Mouse (Mus musculus) forebrain, postnatal 0 days (tissue): ENCODE results near the gene Lysmd4. TPM values are rescaled to one million over a fixed set of nuclear protein-coding genes. Genes with fewer than 3 reads are reported as not detected.

Experiments used
- ATAC-seq: fragments of 200-750 bp; cut with Nextera tagmentation; 2 replicates; pipeline ENCODE4 v1.8.0; 2017; ENCODE audit warnings: mild to moderate bottlenecking, moderate library complexity
- DNase-seq: peaks from one replicate; pipeline ENCODE4 v3.0.0-alpha.2; 2015
- H3K27ac ChIP-seq: fragments of 300-500 bp; sonication (generic); 2 replicates; pipeline ENCODE4 v1.5.1; 2014; ENCODE audit warnings: low read depth, mild to moderate bottlenecking, antibody characterized with exemption, low read length, moderate library complexity, mixed read lengths
- H3K27me3 ChIP-seq: fragments of 300-500 bp; sonication (generic); 2 replicates; pipeline ENCODE4 v1.6.1; 2014; ENCODE audit warnings: mild to moderate bottlenecking, low read length, mixed read lengths; ENCODE audit not compliant: insufficient read depth
- H3K36me3 ChIP-seq: fragments of 300-500 bp; sonication (generic); 2 replicates; pipeline ENCODE4 v1.6.1; 2014; ENCODE audit warnings: mild to moderate bottlenecking, moderate library complexity; ENCODE audit not compliant: insufficient read depth
- H3K4me1 ChIP-seq: fragments of 300-500 bp; sonication (generic); 2 replicates; pipeline ENCODE4 v1.6.1; 2014; ENCODE audit warnings: antibody characterized with exemption; ENCODE audit not compliant: insufficient read depth
- H3K4me2 ChIP-seq: fragments of 300-500 bp; sonication (generic); 2 replicates; pipeline ENCODE4 v1.6.1; 2014; ENCODE audit warnings: low read depth, mild to moderate bottlenecking, moderate library complexity
- H3K4me3 ChIP-seq: fragments of 300-500 bp; sonication (generic); 2 replicates; pipeline ENCODE4 v1.5.1; 2014; ENCODE audit warnings: low read depth, low read length, mixed read lengths
- H3K9ac ChIP-seq: fragments of 300-500 bp; sonication (generic); 2 replicates; pipeline ENCODE4 v1.6.1; 2014; ENCODE audit warnings: mild to moderate bottlenecking
- H3K9me3 ChIP-seq: fragments of 300-500 bp; sonication (generic); 2 replicates; pipeline ENCODE4 v1.6.1; 2016; ENCODE audit warnings: low read length
- CTCF ChIP-seq: sonication (generic); IDR thresholded peaks from 2 replicates; pipeline ENCODE4 v1.5.1; 2016; ENCODE audit warnings: antibody characterized with exemption, control low read depth, low read depth
- WGBS: fragments of 180-500 bp; shearing (Covaris S2); extraction: QIAGEN DNeasy Blood & Tissue Kit; methylation state at CpG from one replicate; pipeline ENCODE4 v1.1.7; 2014; 5-methylcytosine and 5-hydroxymethylcytosine counted together
- polyA plus RNA-seq: library from polyadenylated mRNA; unstranded; fragments of >200 nt; fragmentation: Nextera tagmentation; extraction: Ambion mirVana; gene quantifications from 2 replicates; pipeline ENCODE4 v1.2.1, GENCODE M21; 2015
- total RNA-seq: library from RNA; depleted of rRNA; stranded (reverse); fragments of >200 nt; gene quantifications from 2 replicates; pipeline ENCODE4 v1.2.3, GENCODE M21; 2014

The Lysmd4 gene
- total and polyA plus RNA-seq, 2 experiments from 2014 or later = 40.7 to 44.9 TPM

GRCm38 (mm10) chr7:67217025-67217424 lies 5.3 kb upstream of the Lysmd4 start:
- H3K27ac ChIP-seq = no peak overlapping the region
- no peak overlapping the region for H3K4me3 ChIP-seq
- no peaks in the 10 kb centered on the region for H3K36me3 ChIP-seq
- peaks cover 2% of the 10 kb centered on the region; the same call in 1 of the 2 replicates for H3K4me1 ChIP-seq
- DNase-seq (no peak), ATAC-seq (no peak)
- WGBS = 66% methylated on average over 3 of the region's 3 CpGs
- no peak overlapping the region for H3K9ac ChIP-seq
- H3K9me3 ChIP-seq = no peaks in the 10 kb centered on the region
- H3K27me3 ChIP-seq = no peaks in the 10 kb centered on the region
- peak; percentile 74 for TF ChIP-seq CTCF
- no peak overlapping the region for H3K4me2 ChIP-seq

DNA sequence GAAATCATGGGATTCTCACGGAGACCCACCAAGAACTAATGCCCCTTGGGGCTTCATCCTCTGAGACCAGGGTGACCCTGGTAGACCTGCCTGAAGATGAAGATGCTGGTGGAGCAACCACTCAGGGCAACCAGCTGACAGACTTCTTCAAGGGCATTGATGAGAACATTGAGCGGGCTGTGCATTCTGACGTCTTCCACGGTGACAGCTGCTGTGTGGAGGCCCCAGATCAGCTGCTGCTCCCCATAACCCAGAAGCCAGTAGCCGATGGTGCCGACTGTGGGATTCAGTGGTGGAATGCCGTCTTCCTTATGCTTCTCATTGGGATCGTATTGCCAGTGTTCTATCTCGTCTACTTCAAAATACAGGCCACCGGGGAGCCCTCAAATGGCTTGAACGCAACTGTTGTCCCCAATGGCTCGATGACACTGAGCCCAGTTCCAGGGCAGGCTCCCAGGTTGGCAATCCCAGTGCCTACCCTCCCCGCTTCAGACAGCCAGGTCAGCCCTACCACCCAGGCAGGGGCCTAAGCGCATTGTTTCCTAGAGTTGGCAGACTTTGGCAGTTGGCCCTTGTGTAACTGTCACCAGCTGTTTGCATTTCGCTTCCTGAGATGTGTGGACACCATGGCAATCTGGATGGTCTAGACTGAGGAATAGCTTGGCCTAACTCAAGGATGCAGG lies 3.7 kb downstream of the Lysmd4 start:
- H3K4me3 ChIP-seq = no peak overlapping the region
- no peak overlapping the region for H3K27ac ChIP-seq
- H3K9me3 ChIP-seq = no peaks in the 10 kb centered on the region
- peaks cover 14% of the 10 kb centered on the region; the same call in 1 of the 2 replicates for H3K36me3 ChIP-seq
- no peaks in the 10 kb centered on the region for H3K27me3 ChIP-seq
- TF ChIP-seq CTCF = no peak
- peaks cover 25% of the 10 kb centered on the region for H3K4me1 ChIP-seq
- ATAC-seq = no peak
- no peak overlapping the region for H3K4me2 ChIP-seq
- WGBS = 93% methylated on average over 15 of the region's 15 CpGs
- H3K9ac ChIP-seq = no peak overlapping the region
- DNase-seq = no peak

GRCm38 (mm10) chr7:67227538-67227937 lies 5.2 kb downstream of the Lysmd4 start:
- peaks cover 21% of the 10 kb centered on the region for H3K4me1 ChIP-seq
- H3K9me3 ChIP-seq = no peaks in the 10 kb centered on the region
- no peak overlapping the region for H3K4me2 ChIP-seq
- H3K27me3 ChIP-seq = no peaks in the 10 kb centered on the region
- peaks cover 17% of the 10 kb centered on the region for H3K36me3 ChIP-seq
- no peak for TF ChIP-seq CTCF
- no peak overlapping the region for H3K9ac ChIP-seq
- H3K27ac ChIP-seq = no peak overlapping the region
- WGBS = 64% methylated on average over 1 of the region's 1 CpGs
- H3K4me3 ChIP-seq = no peak overlapping the region
- no peak for ATAC-seq
- DNase-seq = no peak

DNA sequence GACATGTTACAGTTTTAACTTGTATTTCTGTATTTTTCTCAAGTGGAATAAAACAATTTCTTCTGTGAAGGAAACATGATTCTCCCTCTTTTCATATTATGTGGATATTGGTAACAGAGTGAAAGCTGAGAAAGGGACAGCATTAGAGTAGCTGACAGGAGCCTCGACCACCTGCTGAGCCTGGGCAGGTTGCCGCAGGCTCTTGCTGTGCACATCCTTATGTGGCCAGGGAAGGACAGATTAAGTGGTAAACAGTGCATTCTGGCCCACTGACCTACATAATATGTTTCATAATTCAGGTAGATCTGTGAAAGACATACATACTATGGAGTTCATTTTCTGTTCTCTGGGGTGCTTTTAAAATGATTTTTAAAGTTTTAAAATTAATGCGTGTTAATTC lies 6.0 kb downstream of the Lysmd4 start:
- Histone ChIP-seq H3K27me3 (no peaks in the 10 kb centered on the region), H3K36me3 (peaks cover 17% of the 10 kb centered on the region), H3K4me3 (no peak overlapping the region), H3K4me1 (peaks cover 13% of the 10 kb centered on the region), H3K27ac (no peak overlapping the region), H3K9ac (no peak overlapping the region), H3K4me2 (no peak overlapping the region), H3K9me3 (no peaks in the 10 kb centered on the region)
- TF ChIP-seq CTCF = no peak
- ATAC-seq (no peak), DNase-seq (no peak)
- WGBS = 57% methylated on average over 3 of the region's 3 CpGs

DNA sequence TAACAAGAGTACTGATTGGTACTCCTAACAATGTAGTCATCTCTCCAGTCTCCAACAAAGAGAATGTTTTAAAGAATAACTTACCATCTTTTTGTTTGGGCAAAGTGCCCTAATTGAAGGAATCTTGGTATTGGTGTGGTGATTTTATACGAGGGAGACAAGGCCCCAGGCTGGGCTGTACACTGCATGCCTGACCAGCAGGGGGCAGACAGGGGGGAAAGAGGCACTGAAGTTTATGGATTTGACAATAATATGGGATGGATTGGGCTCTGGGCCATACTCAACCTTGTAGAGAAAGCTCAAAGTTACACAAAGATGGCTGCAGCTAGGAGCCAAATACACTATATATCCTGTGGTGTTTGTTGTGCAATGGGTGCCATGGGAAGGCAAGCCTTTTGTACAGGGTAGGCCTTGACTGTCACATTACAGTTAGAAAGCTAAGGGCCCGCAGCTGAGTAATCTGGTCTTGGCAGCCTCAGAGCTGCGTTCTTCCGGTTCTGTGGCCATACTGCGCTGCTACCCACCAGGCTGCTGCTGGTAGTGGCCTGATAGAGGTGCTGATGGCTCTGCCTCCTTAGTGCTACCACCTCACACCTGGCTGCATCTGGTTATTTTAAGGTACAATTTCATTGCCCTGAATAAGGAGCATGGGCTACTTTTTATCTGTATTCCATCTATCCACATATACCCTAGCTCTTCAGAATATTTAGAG lies 6.7 kb downstream of the Lysmd4 start:
- DNase-seq (peak; percentile 57), ATAC-seq (peak; percentile 47)
- 72% methylated on average over 5 of the region's 5 CpGs for WGBS
- H3K27ac ChIP-seq = no peak overlapping the region
- H3K4me3 ChIP-seq = no peak overlapping the region
- no peaks in the 10 kb centered on the region for H3K27me3 ChIP-seq
- H3K36me3 ChIP-seq = peaks cover 17% of the 10 kb centered on the region
- no peaks in the 10 kb centered on the region for H3K9me3 ChIP-seq
- H3K4me2 ChIP-seq = no peak overlapping the region
- peaks cover 7% of the 10 kb centered on the region for H3K4me1 ChIP-seq
- TF ChIP-seq CTCF = peak; percentile 73
- H3K9ac ChIP-seq = no peak overlapping the region

- H3K27ac ChIP-seq = no peak overlapping the region
Measured at GRCm38 (mm10) chr7:67229701-67230100, 7.4 kb downstream of the Lysmd4 start.

GRCm38 (mm10) chr7:67230221-67230620 lies 7.9 kb downstream of the Lysmd4 start:
- ATAC-seq (peak; percentile 46), DNase-seq (peak; percentile 38)
- WGBS = 49% methylated on average over 3 of the region's 3 CpGs
- Histone ChIP-seq H3K4me2 (no peak overlapping the region), H3K9ac (no peak overlapping the region), H3K27me3 (no peaks in the 10 kb centered on the region), H3K4me3 (no peak overlapping the region), H3K4me1 (peaks cover 5% of the 10 kb centered on the region; the same call in 1 of the 2 replicates), H3K27ac (0 out of 2 replicates have a peak overlapping the region, but pooled peaks have one; percentile 62), H3K9me3 (no peaks in the 10 kb centered on the region), H3K36me3 (peaks cover 27% of the 10 kb centered on the region)
- no peak for TF ChIP-seq CTCF

More at GRCm38 (mm10) chr7:67229701-67230100, 7.4 kb downstream of the Lysmd4 start:
- Histone ChIP-seq H3K4me3 (no peak overlapping the region), H3K4me1 (peaks cover 5% of the 10 kb centered on the region; the same call in 1 of the 2 replicates), H3K9me3 (no peaks in the 10 kb centered on the region), H3K27me3 (no peaks in the 10 kb centered on the region), H3K36me3 (peaks cover 23% of the 10 kb centered on the region), H3K4me2 (no peak overlapping the region), H3K9ac (no peak overlapping the region)
- no peak for TF ChIP-seq CTCF
- DNase-seq (no peak), ATAC-seq (no peak)
- WGBS = 64% methylated on average over 3 of the region's 3 CpGs
